Mouse (Mus musculus) myocyte (in vitro differentiated cells): ENCODE data around the gene Ldb3.

Source experiments
- E2F4 ChIP-seq: IDR thresholded peaks from one replicate; pipeline ENCODE4 v1.6.1; 2011; ENCODE audit warnings: mild to moderate bottlenecking, control low read depth, moderate library complexity; ENCODE audit not compliant: insufficient read depth
- REST ChIP-seq: IDR thresholded peaks from one replicate; pipeline ENCODE4 v1.6.1; 2011; ENCODE audit warnings: mild to moderate bottlenecking, control low read depth, moderate library complexity; ENCODE audit not compliant: insufficient read depth, insufficient read length
- USF1 ChIP-seq: IDR thresholded peaks from one replicate; pipeline ENCODE4 v1.6.1; 2011; ENCODE audit warnings: low read depth, mild to moderate bottlenecking, control low read depth, moderate library complexity

- TF ChIP-seq E2F4 (no peak), USF1 (no peak), REST (no peak)
Measured at GRCm38 (mm10) chr14:34595596-34596255, 7.2 kb upstream of the Ldb3 start.
